Mouse (Mus musculus) urinary bladder, postnatal 10 days (tissue): ENCODE data around the gene Sap30l.
"Not testable (repeated sequence)": the region's sequence is repeated elsewhere in the genome, so short reads cannot be mapped to it uniquely, and the experiment has no call there.

Experiments used
- DNase-seq: peaks from one replicate; pipeline ENCODE4 v3.0.0; 2022; ENCODE audit warnings: low spot score

The Sap30l gene

GRCm38 (mm10) chr11:57831861-57832260 lies 30.4 kb downstream of the Sap30l start:
- no peak for DNase-seq

DNA sequence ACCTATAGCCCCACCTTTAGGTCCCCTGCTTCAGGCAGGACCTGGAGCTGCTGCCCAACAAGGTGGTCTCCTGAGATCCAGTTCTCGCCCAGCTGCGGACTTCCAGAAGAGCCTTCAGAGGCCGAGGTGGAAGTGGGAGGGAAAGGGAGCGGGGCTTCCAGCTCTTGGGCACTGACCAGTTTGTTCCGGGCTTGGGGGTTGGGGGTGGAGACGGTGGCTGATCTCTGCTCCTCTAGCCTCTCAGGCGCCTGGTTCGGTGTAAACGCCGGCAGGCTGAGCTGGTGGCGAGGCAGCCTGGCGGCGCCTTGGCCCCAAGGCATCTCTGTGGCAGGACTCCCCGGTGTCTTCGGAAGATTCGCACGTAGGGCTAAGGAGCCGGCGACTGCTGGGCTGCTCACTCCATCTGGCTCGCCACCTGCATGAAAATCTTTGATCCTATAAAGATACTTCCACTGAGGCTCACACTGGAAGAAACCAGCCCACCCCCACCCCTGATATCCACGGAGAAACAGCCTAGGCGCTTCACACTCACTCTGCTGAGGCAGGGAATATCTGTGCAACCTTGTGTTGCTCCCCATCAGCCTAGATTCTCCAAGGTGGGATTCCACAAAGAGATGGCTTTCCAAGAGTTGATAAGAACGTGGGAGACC lies 31.2 kb downstream of the Sap30l start, which contains the start of gene Hand1:
Gene Hand1 (minus strand): TSS at position 267 of the 650 bp plus-strand sequence.
- DNase-seq: no peak

- DNase-seq: no peak
Measured at GRCm38 (mm10) chr11:57833296-57833977, 32.0 kb downstream of the Sap30l start.

- no peak for DNase-seq
Measured at GRCm38 (mm10) chr11:57834031-57834430, 32.6 kb downstream of the Sap30l start.

GRCm38 (mm10) chr11:57835331-57835730 lies 33.9 kb downstream of the Sap30l start:
- DNase-seq: no peak

DNA sequence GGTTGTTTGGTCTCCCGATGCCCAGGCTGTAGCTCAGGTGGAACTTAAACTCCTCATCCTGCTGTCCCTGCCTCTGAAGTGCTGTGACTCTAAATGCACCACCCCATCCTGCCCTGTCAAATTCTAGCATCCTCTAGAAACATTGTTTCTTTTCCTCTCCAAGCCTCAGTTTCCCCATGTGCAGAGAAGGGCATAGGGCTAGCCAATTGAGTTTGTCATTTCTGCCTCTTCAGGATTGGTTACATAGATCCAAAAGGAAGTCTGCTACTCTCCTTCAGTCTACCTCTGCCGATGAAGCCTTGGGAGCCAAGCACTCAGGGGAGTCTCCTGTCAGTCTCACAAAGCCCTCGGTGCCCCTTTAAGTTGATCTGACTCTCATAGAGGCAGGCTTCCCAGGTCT lies 34.5 kb downstream of the Sap30l start:
- no peak for DNase-seq

GRCm38 (mm10) chr11:57836401-57836800 lies 35.0 kb downstream of the Sap30l start:
- no peak for DNase-seq

- DNase-seq: no peak
Measured at GRCm38 (mm10) chr11:57836872-57837680, 35.6 kb downstream of the Sap30l start.

DNA sequence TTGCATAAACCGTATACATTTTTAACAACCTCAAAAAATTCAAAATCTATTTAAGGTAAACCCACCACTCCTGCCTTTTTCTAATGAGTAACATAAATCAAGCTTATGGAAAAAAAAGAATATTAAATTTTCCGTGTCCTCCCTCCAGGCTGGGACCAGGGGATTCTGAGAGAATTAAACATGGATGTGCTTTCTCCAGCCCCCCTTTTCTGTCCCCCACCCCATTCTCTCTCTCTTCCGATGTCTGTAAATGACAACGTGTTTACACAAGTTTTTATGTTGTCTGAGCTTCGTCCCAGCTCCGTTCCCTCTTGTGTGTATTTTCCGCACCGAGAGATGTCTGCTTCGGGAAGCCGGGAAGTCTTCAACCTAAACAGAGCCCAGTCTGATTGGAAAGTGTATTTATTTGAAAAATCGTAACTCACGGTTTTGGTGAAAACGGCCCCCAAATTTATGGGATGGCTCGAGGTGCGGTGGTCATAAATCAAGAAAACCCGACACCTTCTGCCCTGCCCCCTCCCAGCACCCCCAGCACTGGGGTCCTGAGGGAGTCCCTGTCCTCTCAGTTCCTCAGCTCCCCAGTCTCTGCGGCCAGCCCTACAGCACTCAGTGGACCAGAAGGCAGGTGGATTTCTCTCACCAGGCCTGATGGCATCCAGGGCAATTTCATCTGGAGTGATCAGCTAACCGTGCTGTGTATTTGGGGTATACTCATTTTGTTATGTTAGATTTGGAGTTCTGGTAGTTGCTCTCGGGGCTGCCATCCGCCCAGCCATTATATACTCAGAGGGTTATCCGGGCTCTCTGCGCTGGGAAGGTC lies 36.6 kb downstream of the Sap30l start:
- DNase-seq: no peak

DNA sequence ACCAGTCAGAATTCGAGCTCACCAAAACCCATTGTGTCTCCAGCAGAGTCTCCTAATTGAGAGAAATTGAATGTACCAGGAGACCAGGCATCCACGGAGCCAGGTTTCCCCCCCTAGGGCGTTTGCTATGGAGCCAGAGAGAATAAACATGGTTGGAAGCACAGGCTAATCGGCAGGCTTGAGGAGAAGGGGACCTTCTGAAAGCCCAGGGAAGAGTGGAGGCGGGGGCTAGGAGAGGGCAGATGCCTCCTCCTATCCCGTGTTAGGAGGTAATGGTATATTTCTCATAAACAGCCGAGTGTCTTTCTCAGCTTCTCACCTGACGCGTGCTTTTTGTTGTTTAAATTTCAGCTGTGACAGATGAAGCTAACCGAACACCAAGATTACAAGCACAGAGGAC lies 39.5 kb downstream of the Sap30l start:
- no peak for DNase-seq

- no peak for DNase-seq
Measured at GRCm38 (mm10) chr11:57841391-57841790, 40.0 kb downstream of the Sap30l start.

- not testable (repeated sequence) for DNase-seq
Measured at GRCm38 (mm10) chr11:57846421-57847363, 45.3 kb downstream of the Sap30l start.

DNA sequence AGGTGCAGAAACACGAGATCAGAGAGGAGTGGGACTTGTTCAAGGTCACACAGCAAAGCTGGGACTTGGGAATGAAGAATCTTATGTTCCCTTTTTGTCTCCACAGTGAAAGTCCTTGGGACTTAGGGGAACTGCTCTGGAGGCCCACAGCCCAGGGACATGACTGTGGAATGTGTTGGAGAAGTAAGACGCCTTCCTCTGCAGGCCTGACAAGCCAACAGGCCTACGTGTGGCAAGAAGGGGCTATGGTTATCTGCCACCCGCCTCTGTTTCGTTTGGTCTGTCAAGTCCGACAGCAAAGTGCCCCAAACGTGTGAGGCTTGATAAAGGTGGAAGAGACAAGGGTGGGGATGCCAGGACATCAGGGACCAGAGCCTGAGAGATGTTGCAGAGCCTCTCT lies 46.0 kb downstream of the Sap30l start:
- DNase-seq: no peak

DNA sequence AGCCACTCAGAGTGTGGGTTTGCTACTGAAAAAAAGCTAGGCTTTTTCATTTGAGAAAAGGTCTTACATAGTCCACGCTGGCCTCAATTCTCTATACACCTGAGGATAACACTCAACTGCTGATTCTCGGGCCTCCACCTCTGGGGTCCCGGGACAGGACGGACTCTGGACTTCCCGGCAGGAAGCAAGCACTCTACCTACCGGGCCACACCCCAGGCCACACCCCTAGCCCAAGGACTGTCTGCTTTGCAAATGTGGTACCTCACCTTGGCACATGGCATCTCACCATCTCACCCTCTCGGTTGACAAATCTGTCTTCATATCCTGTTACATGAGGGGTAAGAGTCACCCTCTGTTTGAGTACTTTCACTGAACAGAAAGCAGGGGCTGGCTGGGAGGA lies 48.9 kb downstream of the Sap30l start:
- no peak for DNase-seq

- DNase-seq: no peak
Measured at GRCm38 (mm10) chr11:57850931-57851330, 49.5 kb downstream of the Sap30l start.

DNA sequence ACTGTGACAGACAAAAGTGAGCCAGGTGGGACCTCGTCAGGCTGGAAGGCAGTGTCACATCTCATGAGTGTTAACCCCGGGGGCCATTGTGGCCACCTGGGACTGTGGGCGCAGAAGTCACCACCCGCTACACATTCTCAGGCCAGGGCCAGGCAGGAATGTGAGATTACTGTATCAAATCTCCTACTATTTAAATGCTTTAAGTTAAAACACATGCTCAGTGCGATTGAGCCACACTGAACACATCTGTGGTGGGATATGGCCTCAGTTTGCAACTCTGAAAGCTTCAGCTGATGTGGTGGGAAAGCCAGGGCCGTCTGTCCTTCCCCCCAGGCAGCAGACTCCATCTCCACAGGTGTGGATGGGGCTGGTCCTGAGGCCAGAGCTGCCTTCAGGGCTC lies 52.1 kb downstream of the Sap30l start:
- DNase-seq: no peak

DNA sequence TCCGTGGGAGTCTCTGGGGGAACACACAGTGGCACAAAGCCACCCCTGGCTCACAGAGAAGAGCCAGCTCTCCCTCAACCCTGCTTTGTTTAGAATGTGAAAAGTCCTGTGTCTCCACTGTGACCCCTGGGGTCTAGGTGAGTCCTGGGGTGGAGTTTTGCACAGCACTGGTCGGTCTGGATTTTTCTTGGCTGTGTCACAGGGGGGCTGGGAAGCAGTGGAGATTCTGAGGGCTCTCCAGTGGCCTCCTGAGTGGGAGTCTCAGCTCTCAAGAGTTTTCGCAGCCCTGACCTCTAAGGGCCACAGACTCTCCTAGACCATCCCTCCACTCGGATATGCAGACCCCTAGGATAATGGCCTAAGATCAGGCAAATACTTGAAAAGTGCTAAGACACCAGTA lies 56.3 kb downstream of the Sap30l start:
- DNase-seq: no peak
